Mouse (Mus musculus) thymus, postnatal 4 days (tissue): Measurements from ENCODE around the gene Ptges3l.
"Not testable (repeated sequence)": the region's sequence is repeated elsewhere in the genome, so short reads cannot be mapped to it uniquely, and the experiment has no call there.

Experiments
- DNase-seq: peaks from one replicate; pipeline ENCODE4 v3.0.0; 2021

The Ptges3l gene

GRCm38 (mm10) chr11:101418991-101419390 lies 6.1 kb downstream of the Ptges3l start:
- no peak for DNase-seq

DNA sequence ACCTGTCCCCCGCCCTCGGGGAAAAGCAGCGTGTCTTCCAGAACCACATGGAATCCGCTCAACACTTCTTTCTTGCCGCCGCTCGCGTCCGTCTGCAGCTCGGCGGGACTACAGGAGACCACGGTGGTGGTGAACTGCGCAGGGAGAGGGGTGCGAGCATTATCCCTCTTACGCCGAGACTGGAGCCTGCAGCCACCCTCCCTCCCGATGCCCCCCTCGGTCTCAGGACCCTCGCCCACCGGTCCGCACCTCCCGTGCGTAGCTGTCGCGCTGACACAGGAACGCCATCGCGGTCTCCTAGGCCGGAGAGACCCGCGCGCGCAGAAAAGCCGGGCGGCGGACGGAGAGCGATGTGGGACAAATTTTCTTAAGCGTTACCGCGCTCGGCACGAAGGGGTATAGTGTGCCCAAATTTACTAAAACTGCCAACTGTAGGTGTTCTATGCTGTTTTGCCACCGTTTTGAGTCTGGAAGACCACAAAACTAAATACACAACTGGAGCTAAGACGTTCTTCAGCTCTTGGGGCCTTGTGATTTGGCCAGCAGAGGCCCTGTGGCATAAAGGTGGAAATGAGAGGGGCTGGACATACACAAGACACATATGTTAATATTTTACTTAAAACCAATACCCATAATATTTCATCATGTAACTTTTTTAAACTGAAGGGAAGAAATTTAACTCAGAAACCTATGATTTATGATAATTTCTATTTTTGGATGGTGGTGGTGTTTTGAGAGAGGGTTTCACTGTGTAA lies 7.9 kb downstream of the Ptges3l start, which contains the start of gene Aarsd1:
Gene Aarsd1, minus strand, starts transcription at position 515 of the 755 bp plus-strand sequence.
- peak; percentile 97 for DNase-seq

DNA sequence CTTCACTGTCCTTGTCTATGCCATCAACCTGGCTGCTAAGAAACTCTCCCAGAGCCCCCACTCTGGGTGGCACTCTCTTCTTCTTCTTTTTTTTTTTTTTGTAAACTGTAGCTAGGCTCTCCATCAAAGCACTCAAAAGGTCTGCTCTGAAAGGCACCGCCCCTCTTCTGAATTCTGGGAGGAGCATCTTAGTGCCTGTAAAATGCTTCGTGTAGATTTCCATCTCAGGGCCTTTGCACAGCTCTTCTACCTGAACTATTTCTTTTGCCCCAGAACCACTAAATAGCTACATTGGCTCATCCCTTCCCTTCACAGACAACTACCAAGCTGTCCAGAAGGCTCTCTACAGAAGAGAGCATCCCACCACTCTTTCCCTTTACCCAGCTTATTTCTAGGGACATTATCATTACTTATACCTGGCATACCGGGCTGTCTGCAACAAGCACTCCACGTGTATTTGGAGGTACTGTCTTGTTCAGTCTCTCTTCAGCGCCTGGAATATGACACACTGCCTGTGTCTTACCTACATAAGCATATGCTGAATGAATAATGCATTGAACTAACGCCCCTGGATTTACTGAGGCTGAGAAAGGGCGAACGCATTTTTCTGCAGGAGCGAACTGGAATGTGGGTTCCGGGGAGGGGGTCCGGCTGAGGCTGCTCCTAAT lies 8.6 kb downstream of the Ptges3l start:
- DNase-seq, result peak; percentile 30

DNA sequence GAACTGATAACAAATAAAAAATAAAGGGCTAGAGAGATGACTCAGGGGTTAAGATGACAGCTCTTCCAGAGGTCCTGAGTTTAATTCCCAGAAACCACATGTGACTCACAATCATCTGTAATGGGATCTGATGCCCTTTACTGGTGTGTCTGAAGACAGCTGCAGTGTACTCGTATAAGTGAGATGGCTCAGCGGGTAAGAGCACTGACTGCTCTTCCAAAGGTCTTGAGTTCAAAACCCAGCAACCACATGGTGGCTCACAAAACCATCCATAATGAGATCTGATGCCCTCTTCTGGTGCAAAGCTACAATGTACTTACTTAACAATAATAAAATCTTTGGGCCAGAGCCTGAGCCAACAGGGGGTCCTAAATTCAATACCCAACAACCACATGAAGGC lies 9.8 kb downstream of the Ptges3l start:
- no peak for DNase-seq

- DNase-seq, result peak; percentile 86
Measured at GRCm38 (mm10) chr11:101395110-101395509, 30.0 kb downstream of the Ptges3l start.

GRCm38 (mm10) chr11:101381817-101382216 lies 43.3 kb downstream of the Ptges3l start:
- DNase-seq, result no peak

GRCm38 (mm10) chr11:101378926-101379325 lies 46.2 kb downstream of the Ptges3l start:
- no peak for DNase-seq

GRCm38 (mm10) chr11:101378196-101378595 lies 46.9 kb downstream of the Ptges3l start:
- DNase-seq, result not testable (repeated sequence)

GRCm38 (mm10) chr11:101374421-101374938 lies 50.7 kb downstream of the Ptges3l start:
- DNase-seq, result no peak

DNA sequence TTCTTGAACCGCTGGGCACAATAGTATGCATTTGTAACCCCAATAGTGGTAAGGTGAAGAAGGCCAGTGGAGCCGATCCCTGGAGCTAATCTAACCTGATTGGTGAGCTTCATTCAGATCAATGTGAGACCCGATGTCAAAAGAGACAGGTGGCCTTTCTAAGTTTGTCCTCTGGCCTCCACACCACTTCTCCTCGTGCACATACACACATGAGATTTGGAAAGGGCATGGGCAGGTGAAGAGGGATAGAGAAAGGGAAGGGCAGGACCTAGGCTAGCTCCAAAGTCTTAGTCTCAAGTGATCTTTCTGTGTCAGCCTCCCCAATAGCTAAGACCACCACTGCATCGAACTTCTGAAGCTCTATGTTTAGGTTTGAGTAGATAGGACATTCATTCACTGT lies 55.0 kb downstream of the Ptges3l start:
- DNase-seq, result no peak
